Mouse (Mus musculus) MEL (cell line): ENCODE measurements around the gene Gpr19.

Experiments
- CHD2 ChIP-seq: IDR thresholded peaks from 2 replicates; pipeline ENCODE4 v1.6.1; 2011; ENCODE audit warnings: low read length, improper control_type of control experiment
- CTCF ChIP-seq, 3 experiments: IDR thresholded peaks in 2 of 3; conservative IDR thresholded peaks in 1 of 3; 2 replicates each; pipeline ENCODE4 v1.5.1; 2011 to 2012; ENCODE audit warnings: low read length in 3 of 3, low read depth in 2 of 3, mild to moderate bottlenecking in 2 of 3, improper control_type of control experiment in 1 of 3, inconsistent platforms in 1 of 3, mixed read lengths in 1 of 3, moderate library complexity in 1 of 3; ENCODE audit not compliant: control insufficient read depth in 1 of 3, insufficient read depth in 1 of 3, poor library complexity in 1 of 3, severe bottlenecking in 1 of 3
- GATA1 ChIP-seq: IDR thresholded peaks from 2 replicates; pipeline ENCODE4 v1.6.1; 2011; ENCODE audit warnings: low read depth, low read length, improper control_type of control experiment
- JUND ChIP-seq: IDR thresholded peaks from 2 replicates; pipeline ENCODE4 v1.6.1; 2011; ENCODE audit warnings: low read depth, mild to moderate bottlenecking, improper control_type of control experiment, low read length
- MAZ ChIP-seq: IDR thresholded peaks from 2 replicates; pipeline ENCODE4 v1.6.1; 2012; ENCODE audit warnings: low read depth, mild to moderate bottlenecking, inconsistent platforms, low read length, improper control_type of control experiment
- MEF2A ChIP-seq: IDR thresholded peaks from 2 replicates; pipeline ENCODE4 v1.6.1; 2014; ENCODE audit warnings: low read depth, mild to moderate bottlenecking, inconsistent platforms, low read length, improper control_type of control experiment; ENCODE audit not compliant: poor library complexity, insufficient replicate concordance, severe bottlenecking; ENCODE audit errors: extremely low read depth
- MXI1 ChIP-seq: IDR thresholded peaks from 2 replicates; pipeline ENCODE4 v1.6.1; 2011; ENCODE audit warnings: mild to moderate bottlenecking, low read depth, low read length, improper control_type of control experiment
- POLR2A ChIP-seq, 2 experiments: IDR thresholded peaks; 2 replicates each; pipeline ENCODE4 v1.6.1; 2011 to 2012; ENCODE audit warnings: low read length in 2 of 2, mild to moderate bottlenecking in 2 of 2, control low read depth in 1 of 2, improper control_type of control experiment in 1 of 2, low read depth in 1 of 2, moderate library complexity in 1 of 2; ENCODE audit not compliant: control insufficient read depth in 1 of 2, insufficient read depth in 1 of 2, poor library complexity in 1 of 2
- POLR2AphosphoS2 ChIP-seq: IDR thresholded peaks from 2 replicates; pipeline ENCODE4 v1.6.1; 2011; ENCODE audit warnings: low read length, improper control_type of control experiment
- RAD21 ChIP-seq: IDR thresholded peaks from 2 replicates; pipeline ENCODE4 v1.6.1; 2011; ENCODE audit warnings: mild to moderate bottlenecking, low read depth, low read length, improper control_type of control experiment
- SMC3 ChIP-seq: IDR thresholded peaks from 2 replicates; pipeline ENCODE4 v1.6.1; 2011; ENCODE audit warnings: low read depth, low read length, improper control_type of control experiment
- TBP ChIP-seq: IDR thresholded peaks from 2 replicates; pipeline ENCODE4 v1.8.0; 2011; ENCODE audit warnings: low read depth, low read length, improper control_type of control experiment
- UBTF ChIP-seq: IDR thresholded peaks from 2 replicates; pipeline ENCODE4 v1.6.1; 2012; ENCODE audit warnings: low read depth, mild to moderate bottlenecking, inconsistent platforms, low read length, improper control_type of control experiment, moderate library complexity, borderline replicate concordance; ENCODE audit not compliant: insufficient read depth

DNA sequence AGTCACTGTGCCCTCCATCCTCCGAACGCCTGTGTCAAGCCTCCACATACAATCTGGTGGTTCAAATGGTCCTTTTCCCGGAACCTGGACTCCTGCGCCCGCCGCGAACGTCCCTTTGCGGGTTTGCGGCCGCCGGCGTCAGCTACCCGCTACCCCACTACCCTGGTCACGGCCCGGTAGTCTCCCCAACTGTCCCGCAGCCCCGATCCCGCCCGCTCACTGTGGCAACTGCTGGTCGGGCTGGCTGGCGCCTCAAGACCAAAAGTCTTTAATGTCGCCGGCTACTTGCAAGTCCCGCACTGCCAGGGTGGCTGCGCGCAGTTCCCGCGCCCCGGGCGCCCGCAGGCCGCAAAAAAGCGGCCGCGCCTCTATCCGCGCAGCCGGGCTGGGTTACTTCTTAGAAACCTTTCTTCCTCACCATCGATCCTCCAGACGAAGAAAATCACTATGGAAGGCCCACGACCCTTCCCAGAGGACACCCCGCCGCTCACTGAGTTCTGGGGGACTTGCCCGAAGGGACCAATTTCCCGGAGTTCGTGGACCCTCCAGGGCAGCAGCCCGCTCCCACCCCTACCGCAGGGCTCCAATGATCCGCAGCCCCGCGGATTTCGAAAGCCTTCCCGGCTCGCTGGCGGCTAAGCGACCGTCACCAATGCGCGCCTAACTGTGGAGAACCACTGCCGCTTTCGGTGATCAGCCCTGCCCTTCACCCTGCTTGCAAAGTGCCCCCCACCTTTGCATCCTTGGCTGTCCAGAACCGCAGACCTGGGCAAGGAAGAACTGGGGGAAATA lies 28.6 kb upstream of the Gpr19 start:
- TF ChIP-seq POLR2AphosphoS2 (no peak), MEF2A (no peak), CTCF (IDR thresholded peaks at IDR 0.05 in 2 of 3, conservative IDR thresholded peaks at IDR 0.05 in 1 of 3; ENCODE audit: control insufficient read depth in 1 of 3, insufficient read depth in 1 of 3, low read depth in 2 of 3, low read length in 3 of 3, poor library complexity in 1 of 3, severe bottlenecking in 1 of 3) (no peak), CHD2 (no peak), RAD21 (no peak), TBP (no peak; the same call in 1 of the 2 replicates), MAZ (no peak), JUND (no peak), UBTF (0 out of 2 replicates have a peak, but pooled peaks have one; percentile 7), GATA1 (no peak), MXI1 (no peak), POLR2A (IDR thresholded peaks at IDR 0.05; ENCODE audit: control insufficient read depth in 1 of 2, insufficient read depth in 1 of 2, low read depth in 1 of 2, low read length in 2 of 2, poor library complexity in 1 of 2) (peak in 1 of 2 experiments; percentile 25; a peak in 1 of 4 replicates), SMC3 (no peak)
